Mouse (Mus musculus): ENCODE data around the gene Dpf2.

DNA sequence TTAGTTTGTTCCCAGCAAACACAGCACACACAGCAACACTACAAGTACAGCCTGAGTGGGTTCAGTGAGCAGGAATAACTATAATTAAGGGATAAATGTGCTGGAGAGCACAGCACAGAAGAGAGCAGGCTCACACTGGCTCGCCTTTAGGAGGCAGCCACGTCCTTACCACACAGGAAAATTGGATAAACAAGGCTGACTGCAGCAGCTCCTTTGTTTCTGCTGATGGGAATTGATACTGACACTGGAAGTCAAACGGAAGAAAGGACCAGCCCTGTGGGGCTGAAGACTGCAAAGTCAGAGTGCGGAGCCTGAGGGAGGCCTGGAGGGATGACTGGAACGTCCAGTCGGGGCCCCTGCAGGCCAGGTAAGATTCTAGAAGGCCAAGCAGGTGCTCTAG lies 2.6 kb downstream of the Dpf2 start:
- TF ChIP-seq CTCF (IDR thresholded peaks at IDR 0.05; ENCODE audit: low read depth) (no peak), EP300 (IDR thresholded peaks at IDR 0.05; ENCODE audit: low read depth) (no peak)
